Mouse (Mus musculus): ENCODE measurements around the gene Slc27a5.

- TF ChIP-seq CTCF (IDR thresholded peaks at IDR 0.05; ENCODE audit: insufficient read depth, low read length) (no peak), POLR2A (IDR thresholded peaks at IDR 0.05; ENCODE audit: borderline replicate concordance, extremely low read depth, low read depth, low read length) (no peak)
Measured at GRCm38 (mm10) chr7:12940599-12940998, 57.4 kb downstream of the Slc27a5 start.

Data from lung, adult 2 months (tissue).